9 mouse cellular contexts compared by ENCODE assay signal in genomic region chr5:108714149-108714548, GRCm38 (mm10). TPM values are rescaled to one million over a fixed set of nuclear protein-coding genes. Genes with fewer than 3 reads are reported as not detected.
DNase-seq lines count a peak whose midpoint lies in the region; ATAC-seq and TF ChIP-seq lines count a peak whose summit lies in the region.
"Had no signal": no experiment of that assay in that cellular context is flagged by ENCODE, and none has a peak within 500 bp of the region (broad histone marks: within the 10 kb centered on the region; RNA-seq: fewer than 3 reads in every experiment).

No protein-coding gene starts in this region.

- no peak for TF ChIP-seq CTCF in forebrain, postnatal 0 days (IDR thresholded peaks at IDR 0.05; ENCODE audit: low read depth)
- no peak for TF ChIP-seq CTCF in left cerebral cortex, adult 2 months (IDR thresholded peaks at IDR 0.05)

- no peak overlapping the region for H3K27ac ChIP-seq in forebrain, postnatal 0 days (ENCODE audit: low read depth, low read length)
- H3K27ac ChIP-seq in left cerebral cortex, adult 2 months: peak overlapping the region; percentile 28
- H3K27ac ChIP-seq: heart, adult 2 months had no signal

- no peaks in the 10 kb centered on the region for H3K27me3 ChIP-seq in forebrain, postnatal 0 days (ENCODE audit: insufficient read depth, low read length)

- H3K4me3 ChIP-seq in forebrain, postnatal 0 days (ENCODE audit: low read depth, low read length): no peak overlapping the region
- H3K4me3 ChIP-seq in left cerebral cortex, adult 2 months: no peak overlapping the region
- H3K4me3 ChIP-seq: heart, adult 2 months had no signal

- H3K36me3 ChIP-seq in forebrain, postnatal 0 days (ENCODE audit: insufficient read depth): no peaks in the 10 kb centered on the region

- WGBS in forebrain, postnatal 0 days: 47% methylated on average over 6 of the region's 6 CpGs

- peak; percentile 93 for ATAC-seq in forebrain, postnatal 0 days
- ATAC-seq in megakaryocyte-erythroid progenitor cell, adult 5-6 weeks (replicated peaks; ENCODE audit: low FRiP score, low TSS enrichment, poor library complexity, severe bottlenecking): no peak

- intact Hi-C loops in left cerebral cortex, adult 2 months (cut with DNase I): no loop called here

- DNase-seq in layer of hippocampus, adult 11-12 months (ENCODE audit: low spot score): peak; percentile 52
- no peak for DNase-seq in layer of hippocampus, adult 9-10 months (ENCODE audit: low spot score)
- DNase-seq in cerebellum, adult 11-12 months: peak; percentile 32
- DNase-seq in forebrain, postnatal 0 days: peak; percentile 59
- peak in 1 of 2 experiments; percentile 42 for DNase-seq in left cerebral cortex, adult 2 months (ENCODE audit: extremely low spot score in 1 of 2, low spot score in 2 of 2)
- DNase-seq in telencephalon, adult 2 months (ENCODE audit: low read depth, low spot score): peak; percentile 11
- DNase-seq in thymus, postnatal 36 days: no peak

- no peaks in the 10 kb centered on the region for H3K4me1 ChIP-seq in forebrain, postnatal 0 days (ENCODE audit: insufficient read depth)

- no peak overlapping the region for H3K4me2 ChIP-seq in forebrain, postnatal 0 days (ENCODE audit: low read depth)

- no peaks in the 10 kb centered on the region for H3K9me3 ChIP-seq in forebrain, postnatal 0 days (ENCODE audit: low read length)

- no peak overlapping the region for H3K9ac ChIP-seq in forebrain, postnatal 0 days

RNA-seq across cellular contexts. Expression of gene Fgfrl1, which starts 22.0 kb away (rescaled TPM):
- 13.8 and 17.1 TPM in 2 replicates for total RNA-seq in forebrain, postnatal 0 days (2014; rRNA removed)
- 5.5 and 7.1 TPM in 2 replicates for polyA plus RNA-seq in forebrain, postnatal 0 days (2015; fragmentation: Nextera tagmentation; extraction: Ambion mirVana)
- total RNA-seq in left cerebral cortex, adult 2 months (2021): 10 to 100 TPM; 19.7 to 21.7 TPM
- total RNA-seq in megakaryocyte-erythroid progenitor cell, adult 5-6 weeks (2014; fragmentation: Nextera tagmentation): 16.8 and 29.8 TPM in 2 replicates
- total RNA-seq in megakaryocyte-erythroid progenitor cell, adult 5-6 weeks (2017): 7.5 and 8.4 TPM in 2 replicates

RNA-seq across cellular contexts. Expression of gene Slc26a1, which starts 38.8 kb away (rescaled TPM):
- 4.4 and 6.9 TPM in 2 replicates for total RNA-seq in forebrain, postnatal 0 days (2014; rRNA removed)
- 2.6 and 3.9 TPM in 2 replicates for polyA plus RNA-seq in forebrain, postnatal 0 days (2015; fragmentation: Nextera tagmentation; extraction: Ambion mirVana)
- 1 to 10 TPM in 1 of 2 experiments, under 1 TPM in 1; 0.89 to 1.4 TPM for total RNA-seq in left cerebral cortex, adult 2 months (2021)
- 22.9 and 25.8 TPM in 2 replicates for total RNA-seq in megakaryocyte-erythroid progenitor cell, adult 5-6 weeks (2014; fragmentation: Nextera tagmentation)
- total RNA-seq in megakaryocyte-erythroid progenitor cell, adult 5-6 weeks (2017): 10.7 and 12.3 TPM in 2 replicates
- total RNA-seq: heart, adult 2 months had no signal

RNA-seq across cellular contexts. Expression of gene Dgkq, which starts 44.7 kb away (rescaled TPM):
- total RNA-seq in forebrain, postnatal 0 days (2014; rRNA removed): 54.5 and 59.5 TPM in 2 replicates
- polyA plus RNA-seq in forebrain, postnatal 0 days (2015; fragmentation: Nextera tagmentation; extraction: Ambion mirVana): 8.6 and 11.6 TPM in 2 replicates
- total RNA-seq in left cerebral cortex, adult 2 months (2021): 10 to 100 TPM; 58.9 to 59.7 TPM
- total RNA-seq in megakaryocyte-erythroid progenitor cell, adult 5-6 weeks (2014; fragmentation: Nextera tagmentation): 16.3 and 24.7 TPM in 2 replicates
- 10.5 and 13.0 TPM in 2 replicates for total RNA-seq in megakaryocyte-erythroid progenitor cell, adult 5-6 weeks (2017)

RNA-seq across cellular contexts. Expression of gene Idua, which starts 54.0 kb away (rescaled TPM):
- total RNA-seq in forebrain, postnatal 0 days (2014; rRNA removed): 5.7 and 8.7 TPM in 2 replicates
- polyA plus RNA-seq in forebrain, postnatal 0 days (2015; fragmentation: Nextera tagmentation; extraction: Ambion mirVana): 4.3 and 6.3 TPM in 2 replicates
- 10 to 100 TPM; 14.9 to 20.8 TPM for total RNA-seq in left cerebral cortex, adult 2 months (2021)
- total RNA-seq in megakaryocyte-erythroid progenitor cell, adult 5-6 weeks (2014; fragmentation: Nextera tagmentation): 19.9 and 20.7 TPM in 2 replicates
- total RNA-seq in megakaryocyte-erythroid progenitor cell, adult 5-6 weeks (2017): 2.8 and 7.8 TPM in 2 replicates

Comparison
In these comparisons a context has a peak if more than half of its experiments do, and no peak if none do; other contexts are left out.
1. DNase-seq: peak in layer of hippocampus, adult 11-12 months (single experiment), cerebellum, adult 11-12 months (single experiment), forebrain, postnatal 0 days (single experiment) and telencephalon, adult 2 months (single experiment); none in layer of hippocampus, adult 9-10 months (single experiment) and thymus, postnatal 36 days (0 of 2).